Mouse (Mus musculus): ENCODE measurements at regions not wholly inside any gene's neighbourhood (a gene's known extent, or its start where the extent isn't known, plus 50 kb on each side); places are given as distances from the start of the nearest gene placed in this dataset.

GRCm38 (mm10) chr3:63570082-63570481 lies 86.4 kb upstream of the Gm34302 start:
- no peaks in the 10 kb centered on the region for H3K9me3 ChIP-seq
- H3K4me3 ChIP-seq = no peak overlapping the region

GRCm38 (mm10) chr3:63569004-63569596 lies 85.4 kb upstream of the Gm34302 start:
- DNase-seq (ENCODE audit: extremely low spot score, low spot score) = no peak
- Histone ChIP-seq H3K4me1 (peaks cover 6% of the 10 kb centered on the region), H3K36me3 (replicated peaks) (no peaks in the 10 kb centered on the region), H3K27ac (no peak overlapping the region; the same call in 1 of the 2 replicates), H3K9me3 (no peaks in the 10 kb centered on the region), H3K27me3 (ENCODE audit: poor library complexity, severe bottlenecking) (no peaks in the 10 kb centered on the region), H3K4me3 (no peak overlapping the region)
- 66% methylated on average over 7 of the region's 7 CpGs for WGBS

More at GRCm38 (mm10) chr3:63570082-63570481, 86.4 kb upstream of the Gm34302 start:
- Histone ChIP-seq H3K4me1 (peaks cover 6% of the 10 kb centered on the region), H3K36me3 (replicated peaks) (no peaks in the 10 kb centered on the region), H3K27ac (no peak overlapping the region), H3K27me3 (ENCODE audit: poor library complexity, severe bottlenecking) (no peaks in the 10 kb centered on the region)
- 100% methylated on average over 1 of the region's 1 CpGs for WGBS
- DNase-seq (ENCODE audit: extremely low spot score, low spot score) = no peak

- H3K27me3 ChIP-seq (ENCODE audit: poor library complexity, severe bottlenecking) = no peaks in the 10 kb centered on the region
- no peak for DNase-seq (ENCODE audit: extremely low spot score, low spot score)
- peaks cover 7% of the 10 kb centered on the region for H3K4me1 ChIP-seq
- 89% methylated on average over 3 of the region's 3 CpGs for WGBS
- no peak overlapping the region for H3K4me3 ChIP-seq
- no peaks in the 10 kb centered on the region for H3K36me3 ChIP-seq (replicated peaks)
- H3K27ac ChIP-seq = no peak overlapping the region
- no peaks in the 10 kb centered on the region for H3K9me3 ChIP-seq
These were observed 84.0 kb upstream of the Gm34302 start for GRCm38 (mm10) chr3:63567726-63568125.

GRCm38 (mm10) chr3:63563057-63563456 lies 79.4 kb upstream of the Gm34302 start:
- 81% methylated on average over 1 of the region's 1 CpGs for WGBS
- no peaks in the 10 kb centered on the region for H3K27me3 ChIP-seq (ENCODE audit: poor library complexity, severe bottlenecking)
- no peak overlapping the region for H3K27ac ChIP-seq
- no peaks in the 10 kb centered on the region for H3K36me3 ChIP-seq (replicated peaks)
- peaks cover 5% of the 10 kb centered on the region; the same call in 1 of the 2 replicates for H3K4me1 ChIP-seq
- no peak for DNase-seq (ENCODE audit: extremely low spot score, low spot score)
- H3K4me3 ChIP-seq = no peak overlapping the region
- H3K9me3 ChIP-seq = no peaks in the 10 kb centered on the region

- Histone ChIP-seq H3K27ac (no peak overlapping the region), H3K4me3 (no peak overlapping the region), H3K9me3 (no peaks in the 10 kb centered on the region), H3K36me3 (replicated peaks) (no peaks in the 10 kb centered on the region), H3K4me1 (peaks cover 5% of the 10 kb centered on the region; the same call in 1 of the 2 replicates), H3K27me3 (ENCODE audit: poor library complexity, severe bottlenecking) (no peaks in the 10 kb centered on the region)
- DNase-seq (ENCODE audit: extremely low spot score, low spot score) = no peak
These were observed 78.9 kb upstream of the Gm34302 start for GRCm38 (mm10) chr3:63562532-63562931.

GRCm38 (mm10) chr3:63560745-63561151 lies 77.1 kb upstream of the Gm34302 start:
- DNase-seq (ENCODE audit: extremely low spot score, low spot score) = no peak
- H3K36me3 ChIP-seq (replicated peaks) = no peaks in the 10 kb centered on the region
- 93% methylated on average over 4 of the region's 4 CpGs for WGBS
- H3K9me3 ChIP-seq = no peaks in the 10 kb centered on the region
- no peak overlapping the region for H3K4me3 ChIP-seq
- H3K4me1 ChIP-seq = peaks cover 5% of the 10 kb centered on the region; the same call in 1 of the 2 replicates
- no peaks in the 10 kb centered on the region for H3K27me3 ChIP-seq (ENCODE audit: poor library complexity, severe bottlenecking)
- H3K27ac ChIP-seq = no peak overlapping the region

GRCm38 (mm10) chr3:63556741-63557140 lies 73.1 kb upstream of the Gm34302 start:
- H3K4me3 ChIP-seq = no peak overlapping the region
- H3K27ac ChIP-seq = no peak overlapping the region
- H3K27me3 ChIP-seq (ENCODE audit: poor library complexity, severe bottlenecking) = no peaks in the 10 kb centered on the region
- 91% methylated on average over 1 of the region's 1 CpGs for WGBS
- H3K36me3 ChIP-seq (replicated peaks) = no peaks in the 10 kb centered on the region
- 0 out of 2 replicates have a peak, but pooled peaks cover 4% of the 10 kb centered on the region for H3K4me1 ChIP-seq
- no peak for DNase-seq (ENCODE audit: extremely low spot score, low spot score)
- H3K9me3 ChIP-seq = no peaks in the 10 kb centered on the region

GRCm38 (mm10) chr3:63554872-63555271 lies 71.2 kb upstream of the Gm34302 start:
- Histone ChIP-seq H3K36me3 (replicated peaks) (no peaks in the 10 kb centered on the region), H3K4me3 (no peak overlapping the region), H3K27ac (no peak overlapping the region), H3K4me1 (0 out of 2 replicates have a peak, but pooled peaks cover 4% of the 10 kb centered on the region), H3K27me3 (ENCODE audit: poor library complexity, severe bottlenecking) (no peaks in the 10 kb centered on the region), H3K9me3 (no peaks in the 10 kb centered on the region)
- WGBS = 17% methylated on average over 9 of the region's 9 CpGs
- no peak for DNase-seq (ENCODE audit: extremely low spot score, low spot score)

GRCm38 (mm10) chr3:63553426-63553825 lies 69.7 kb upstream of the Gm34302 start:
- Histone ChIP-seq H3K9me3 (no peaks in the 10 kb centered on the region), H3K27ac (no peak overlapping the region), H3K36me3 (replicated peaks) (no peaks in the 10 kb centered on the region), H3K4me3 (no peak overlapping the region), H3K27me3 (ENCODE audit: poor library complexity, severe bottlenecking) (no peaks in the 10 kb centered on the region), H3K4me1 (0 out of 2 replicates have a peak, but pooled peaks cover 4% of the 10 kb centered on the region)
- WGBS = 90% methylated on average over 2 of the region's 2 CpGs
- no peak for DNase-seq (ENCODE audit: extremely low spot score, low spot score)

GRCm38 (mm10) chr3:63551661-63552060 lies 68.0 kb upstream of the Gm34302 start:
- no peaks in the 10 kb centered on the region for H3K9me3 ChIP-seq
- no peaks in the 10 kb centered on the region for H3K36me3 ChIP-seq (replicated peaks)
- no peak overlapping the region for H3K4me3 ChIP-seq
- H3K27me3 ChIP-seq (ENCODE audit: poor library complexity, severe bottlenecking) = no peaks in the 10 kb centered on the region
- no peak overlapping the region for H3K27ac ChIP-seq
- H3K4me1 ChIP-seq = 0 out of 2 replicates have a peak, but pooled peaks cover 4% of the 10 kb centered on the region
- WGBS = 77% methylated on average over 5 of the region's 5 CpGs
- no peak for DNase-seq (ENCODE audit: extremely low spot score, low spot score)

- H3K27me3 ChIP-seq (ENCODE audit: poor library complexity, severe bottlenecking) = no peaks in the 10 kb centered on the region
- no peak for DNase-seq (ENCODE audit: extremely low spot score, low spot score)
- WGBS = 79% methylated on average over 4 of the region's 4 CpGs
These were observed 59.1 kb upstream of the Gm34302 start for GRCm38 (mm10) chr3:63542638-63543408.

GRCm38 (mm10) chr3:63538881-63539280 lies 55.2 kb upstream of the Gm34302 start:
- Histone ChIP-seq H3K27me3 (ENCODE audit: poor library complexity, severe bottlenecking) (no peaks in the 10 kb centered on the region), H3K9me3 (no peaks in the 10 kb centered on the region), H3K4me3 (no peak overlapping the region), H3K36me3 (replicated peaks) (no peaks in the 10 kb centered on the region), H3K4me1 (no peaks in the 10 kb centered on the region), H3K27ac (no peak overlapping the region)
- 67% methylated on average over 2 of the region's 2 CpGs for WGBS
- DNase-seq (ENCODE audit: extremely low spot score, low spot score) = no peak

More at GRCm38 (mm10) chr3:63542638-63543408, 59.1 kb upstream of the Gm34302 start:
- Histone ChIP-seq H3K27ac (no peak overlapping the region), H3K9me3 (no peaks in the 10 kb centered on the region), H3K4me1 (no peaks in the 10 kb centered on the region), H3K36me3 (replicated peaks) (no peaks in the 10 kb centered on the region), H3K4me3 (no peak overlapping the region)

- DNase-seq (ENCODE audit: extremely low spot score, low spot score) = no peak
- WGBS = 88% methylated on average over 2 of the region's 2 CpGs
- Histone ChIP-seq H3K4me3 (no peak overlapping the region), H3K27me3 (ENCODE audit: poor library complexity, severe bottlenecking) (no peaks in the 10 kb centered on the region), H3K27ac (no peak overlapping the region), H3K36me3 (replicated peaks) (no peaks in the 10 kb centered on the region), H3K9me3 (no peaks in the 10 kb centered on the region), H3K4me1 (no peaks in the 10 kb centered on the region)
These were observed 50.5 kb upstream of the Gm34302 start for GRCm38 (mm10) chr3:63534141-63534540.
